Mouse (Mus musculus) erythroid progenitor cell, adult 5-6 weeks (primary cell): ENCODE results near the gene Pde4d. TPM values are rescaled to one million over a fixed set of nuclear protein-coding genes. Genes with fewer than 3 reads are reported as not detected.
"Not testable (repeated sequence)": the region's sequence is repeated elsewhere in the genome, so short reads cannot be mapped to it uniquely, and the experiment has no call there.

Source experiments
- ATAC-seq: replicated peaks from 2 replicates; pipeline ENCODE4 v1.8.0; 2016; ENCODE audit warnings: moderate number of reproducible peaks, mild to moderate bottlenecking, moderate TSS enrichment, inconsistent platforms; ENCODE audit not compliant: poor library complexity, low FRiP score, severe bottlenecking
- total RNA-seq, 2 experiments: library from RNA; stranded (forward) in 1 of 2; stranded (reverse) in 1 of 2; fragments of 150-400 nt in 1 of 2; fragments of 186-747, 209-891 nt in 1 of 2; gene quantifications; 2 replicates each; pipeline versions ENCODE4 v1.2.3 to v1.2.4; 2015 to 2017; ENCODE audit warnings: low replicate concordance in 2 of 2

The Pde4d gene
- total RNA-seq, 2 experiments from 2014 or later: 61.3 to 82.2 TPM

GRCm38 (mm10) chr13:108774981-108775380 lies 325.2 kb downstream of the Pde4d start:
- ATAC-seq: no peak

- ATAC-seq: no peak
Observed at GRCm38 (mm10) chr13:108775882-108776281, 326.1 kb downstream of the Pde4d start.

GRCm38 (mm10) chr13:108797620-108798019 lies 347.9 kb downstream of the Pde4d start:
- not testable (repeated sequence) for ATAC-seq

- no peak for ATAC-seq
Observed at GRCm38 (mm10) chr13:108809191-108809590, 359.4 kb downstream of the Pde4d start.

GRCm38 (mm10) chr13:108812956-108813355 lies 363.2 kb downstream of the Pde4d start:
- no peak for ATAC-seq

- no peak for ATAC-seq
Observed at GRCm38 (mm10) chr13:108819846-108820408, 370.2 kb downstream of the Pde4d start.

- ATAC-seq: no peak
Observed at GRCm38 (mm10) chr13:108820487-108820886, 370.7 kb downstream of the Pde4d start.

GRCm38 (mm10) chr13:108821270-108821669 lies 371.5 kb downstream of the Pde4d start:
- no peak for ATAC-seq

- ATAC-seq: no peak
Observed at GRCm38 (mm10) chr13:108824638-108825310, 375.0 kb downstream of the Pde4d start.

GRCm38 (mm10) chr13:108825501-108825900 lies 375.8 kb downstream of the Pde4d start:
- ATAC-seq: no peak

GRCm38 (mm10) chr13:108834197-108834596 lies 384.4 kb downstream of the Pde4d start:
- ATAC-seq: no peak

GRCm38 (mm10) chr13:108836314-108836713 lies 386.6 kb downstream of the Pde4d start:
- ATAC-seq: no peak

- ATAC-seq: no peak
Observed at GRCm38 (mm10) chr13:108839142-108839541, 389.4 kb downstream of the Pde4d start.

- no peak for ATAC-seq
Observed at GRCm38 (mm10) chr13:108854090-108854489, 404.3 kb downstream of the Pde4d start.

- 0 out of 2 replicates have a peak, but pooled peaks have one; percentile 39 for ATAC-seq
Observed at GRCm38 (mm10) chr13:108856776-108857435, 407.2 kb downstream of the Pde4d start.

GRCm38 (mm10) chr13:108859336-108859735 lies 409.6 kb downstream of the Pde4d start:
- no peak for ATAC-seq

GRCm38 (mm10) chr13:108860737-108861136 lies 411.0 kb downstream of the Pde4d start:
- ATAC-seq: no peak

GRCm38 (mm10) chr13:108861707-108862106 lies 412.0 kb downstream of the Pde4d start:
- ATAC-seq: no peak

GRCm38 (mm10) chr13:108862173-108862572 lies 412.4 kb downstream of the Pde4d start:
- no peak for ATAC-seq

- ATAC-seq: no peak
Observed at GRCm38 (mm10) chr13:108900160-108900559, 450.4 kb downstream of the Pde4d start.

GRCm38 (mm10) chr13:108905121-108905520 lies 455.4 kb downstream of the Pde4d start:
- ATAC-seq: no peak
